Mouse (Mus musculus) B cell, adult 2 months (primary cell): Measurements from ENCODE around the gene Wdr62.

Source experiments
- DNase-seq, 2 experiments: peaks; one replicate each; pipeline ENCODE4 v3.0.0; 2022

The Wdr62 gene

DNA sequence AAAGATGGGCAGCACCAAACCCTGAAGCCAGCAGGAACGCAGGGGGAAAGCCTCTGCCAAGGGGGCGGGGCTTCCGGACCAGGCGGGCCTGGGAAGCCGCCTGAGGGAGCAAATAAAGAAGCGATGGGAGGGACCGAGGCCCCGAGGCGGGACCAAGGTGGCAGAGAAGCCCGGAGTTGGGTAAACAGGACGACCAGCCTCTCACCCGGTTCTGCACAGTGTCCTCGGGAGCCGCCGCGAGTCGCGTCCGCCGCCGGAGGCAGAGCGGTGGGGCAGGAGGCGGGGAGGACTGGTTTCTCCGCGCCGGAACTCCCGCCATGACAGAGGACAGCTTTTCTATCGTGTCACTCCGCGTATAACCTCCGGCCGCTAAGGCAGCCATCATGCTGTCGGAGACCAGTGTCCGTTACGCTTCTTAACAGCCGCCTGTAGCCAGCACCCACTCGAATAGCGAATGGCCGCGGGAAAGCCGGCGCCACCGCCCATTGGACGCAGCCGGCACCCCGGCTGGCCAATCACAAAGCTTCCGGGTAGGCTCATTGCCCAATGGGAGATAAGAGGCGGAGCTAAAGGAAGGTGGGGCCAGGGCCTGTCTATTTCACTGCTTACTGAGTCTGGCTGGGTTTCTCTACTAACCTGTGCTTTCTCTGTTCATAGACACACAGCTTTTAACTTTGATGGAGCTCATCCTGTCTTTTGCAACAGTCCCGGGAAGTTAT, at the start of gene Wdr62, which contains the start of gene Thap8:
Gene Wdr62, minus strand, starts transcription at position 469 of the 719 bp plus-strand sequence.
Gene Thap8, plus strand, starts transcription at position 144 of the 719 bp plus-strand sequence.
- DNase-seq, result peak; percentile 92

- DNase-seq, result no peak
Measured at GRCm38 (mm10) chr7:30328379-30328778, 48.2 kb upstream of the Wdr62 start.

DNA sequence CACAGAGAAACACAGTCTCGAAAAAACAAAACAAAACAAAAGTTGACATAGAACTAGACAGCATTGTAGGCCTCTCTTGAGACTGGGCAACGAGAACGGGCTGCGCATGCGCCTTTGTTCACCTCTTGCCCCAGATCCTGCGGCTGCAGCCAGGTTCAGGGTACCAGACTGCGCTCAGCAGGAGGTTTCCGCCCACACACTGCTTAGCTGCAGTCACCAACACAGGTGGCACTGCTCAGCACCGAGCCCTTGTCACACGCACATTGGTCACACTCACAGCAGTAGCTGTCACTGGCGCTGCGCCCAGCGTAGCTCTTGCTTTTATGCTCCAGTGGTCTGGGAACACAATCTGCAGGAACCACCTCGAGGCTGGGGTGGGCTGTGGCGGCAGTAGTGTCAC, 46.9 kb upstream of the Wdr62 start:
- peak; percentile 38 to 47 for DNase-seq

GRCm38 (mm10) chr7:30326427-30326826, 46.2 kb upstream of the Wdr62 start:
- DNase-seq, result no peak

GRCm38 (mm10) chr7:30325364-30325763, 45.1 kb upstream of the Wdr62 start:
- DNase-seq, result peak; percentile 89 to 90

- no peak for DNase-seq
Measured at GRCm38 (mm10) chr7:30324300-30324944, 44.2 kb upstream of the Wdr62 start.

GRCm38 (mm10) chr7:30323795-30324194, 43.6 kb upstream of the Wdr62 start, which contains the start of gene Sdhaf1:
TSS of gene Sdhaf1 (minus strand) at chr7:30323895.
- DNase-seq, result no peak

- peak; percentile 56 to 61 for DNase-seq
Measured at GRCm38 (mm10) chr7:30322865-30323264, 42.6 kb upstream of the Wdr62 start.

DNA sequence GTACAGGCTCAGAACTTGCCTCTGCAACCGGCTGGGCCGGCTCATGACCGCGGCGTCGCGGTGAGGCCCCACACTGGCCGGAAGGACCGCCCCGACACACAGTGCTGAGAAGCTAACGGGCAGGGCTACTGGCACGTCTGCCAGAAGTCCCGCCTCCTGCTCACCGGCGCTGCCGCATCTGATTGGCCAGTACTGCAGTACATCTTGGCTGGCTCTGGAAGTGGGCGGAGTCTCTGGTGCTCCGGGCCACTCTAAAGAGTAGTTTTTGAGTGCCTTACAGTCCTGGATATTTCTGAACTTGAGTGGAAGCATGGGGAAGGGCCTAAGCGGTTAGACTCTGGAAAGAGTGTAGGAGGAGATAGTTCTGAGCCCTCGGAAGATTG, 42.1 kb upstream of the Wdr62 start:
- peak; percentile 92 to 94 for DNase-seq

DNA sequence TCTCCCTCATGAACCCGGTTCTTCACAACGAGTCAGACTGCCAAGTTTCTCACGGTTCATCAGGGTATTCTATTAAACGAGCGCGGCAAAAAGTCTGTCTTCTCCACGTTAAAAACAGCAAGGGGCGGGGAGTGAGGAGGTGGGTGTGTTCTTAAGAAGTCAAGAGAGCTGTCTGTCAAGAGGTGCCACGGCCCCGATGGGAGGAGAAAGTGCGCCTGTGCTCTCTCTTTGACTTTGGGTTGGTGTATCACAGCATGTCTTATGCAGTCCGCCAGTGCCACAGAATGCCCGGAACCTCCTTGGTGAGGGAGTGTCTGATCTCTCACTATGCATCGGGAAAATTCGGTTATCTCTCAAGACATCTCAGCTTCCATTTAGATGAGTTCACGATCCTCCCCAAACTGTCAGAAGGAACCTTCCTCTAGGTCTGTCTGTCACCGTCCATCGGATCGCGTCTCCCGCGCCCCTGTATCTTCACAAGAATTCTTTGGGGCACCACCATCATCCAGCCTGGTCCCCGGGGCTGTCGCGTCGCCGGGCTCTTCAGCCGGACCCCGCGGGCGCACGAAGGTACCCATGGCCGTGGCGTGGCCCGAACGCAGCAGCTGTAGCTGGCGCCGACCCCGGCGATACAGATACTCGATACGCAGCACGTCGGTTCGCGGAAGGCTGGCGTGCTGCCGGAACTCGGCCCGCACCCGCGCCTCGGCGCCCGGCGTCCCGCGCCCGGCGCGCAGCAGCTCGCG, 41.5 kb upstream of the Wdr62 start, which contains the start of gene E130208F15Rik:
Gene E130208F15Rik, plus strand, starts transcription at position 202 of the 746 bp plus-strand sequence.
- peak; percentile 79 to 80 for DNase-seq

DNA sequence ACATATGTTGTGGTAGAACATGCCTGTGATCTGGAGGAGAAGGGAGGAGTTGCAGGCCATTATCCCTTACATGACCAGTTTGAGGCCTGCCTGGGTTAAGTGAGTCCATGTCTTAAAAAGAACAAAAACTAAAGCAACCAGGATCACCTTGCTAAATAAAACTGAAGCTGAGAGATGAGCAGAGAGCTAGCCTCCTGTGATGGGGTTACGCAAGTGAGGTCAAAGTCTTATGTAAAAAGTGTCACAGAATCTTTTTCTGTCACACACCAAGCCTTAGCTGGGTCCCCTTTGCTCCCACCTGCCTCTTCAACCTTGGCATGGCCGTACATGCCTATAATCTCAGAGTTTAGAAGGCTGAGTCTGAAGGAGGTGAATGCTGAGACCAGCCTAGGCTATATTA, 40.7 kb upstream of the Wdr62 start:
- DNase-seq, result no peak

- DNase-seq, result no peak
Measured at GRCm38 (mm10) chr7:30318142-30318541, 37.9 kb upstream of the Wdr62 start.

DNA sequence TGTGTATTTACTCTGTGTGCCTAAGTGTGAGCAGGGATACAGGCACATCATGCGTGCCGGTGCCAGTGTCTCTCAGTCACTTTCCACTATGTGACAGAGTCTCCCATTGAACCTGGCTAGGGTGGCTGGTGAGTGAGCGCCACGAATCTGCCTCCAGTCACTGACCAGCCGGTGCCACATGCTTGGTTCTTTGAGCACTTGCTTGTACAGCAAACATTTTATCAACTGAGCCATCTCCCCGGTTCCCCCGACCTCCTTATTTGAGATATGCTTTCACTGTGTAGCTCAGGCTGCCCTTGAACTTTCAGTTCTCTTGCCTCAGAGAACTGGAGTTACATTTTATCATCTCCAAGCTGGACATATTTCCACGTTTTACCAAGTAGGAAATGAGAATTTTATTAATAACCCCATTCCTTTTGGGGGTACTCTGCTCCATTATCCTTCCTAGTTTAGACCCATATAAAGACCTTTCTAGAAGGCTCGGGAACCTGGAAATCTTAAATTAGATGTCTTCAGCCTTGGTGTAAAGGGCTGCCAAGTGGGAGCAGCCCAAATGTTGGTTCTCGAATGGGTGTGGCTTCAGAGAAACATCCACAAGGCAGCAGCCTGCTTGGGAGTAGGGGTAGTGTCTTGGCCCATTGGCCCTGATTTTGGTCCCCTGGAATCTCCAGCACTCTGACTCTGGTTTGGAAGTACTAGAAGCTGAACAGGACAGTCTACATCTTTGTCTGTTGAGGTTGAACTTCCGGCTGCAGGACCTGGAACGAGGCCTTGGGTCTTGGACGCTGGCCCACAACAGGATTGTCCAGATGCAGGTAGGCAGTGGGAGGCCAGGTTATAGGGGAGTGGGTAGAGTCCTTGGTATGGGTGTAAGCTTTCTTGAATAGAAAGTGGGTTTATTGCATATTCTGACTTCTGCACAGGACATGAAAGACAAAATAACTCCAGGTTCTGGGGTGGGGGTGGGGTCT, 35.6 kb upstream of the Wdr62 start:
- no peak for DNase-seq

- no peak for DNase-seq
Measured at GRCm38 (mm10) chr7:30314721-30315155, 34.5 kb upstream of the Wdr62 start, which contains the start of gene Syne4. TSS of gene Syne4 (plus strand) at chr7:30314807.

DNA sequence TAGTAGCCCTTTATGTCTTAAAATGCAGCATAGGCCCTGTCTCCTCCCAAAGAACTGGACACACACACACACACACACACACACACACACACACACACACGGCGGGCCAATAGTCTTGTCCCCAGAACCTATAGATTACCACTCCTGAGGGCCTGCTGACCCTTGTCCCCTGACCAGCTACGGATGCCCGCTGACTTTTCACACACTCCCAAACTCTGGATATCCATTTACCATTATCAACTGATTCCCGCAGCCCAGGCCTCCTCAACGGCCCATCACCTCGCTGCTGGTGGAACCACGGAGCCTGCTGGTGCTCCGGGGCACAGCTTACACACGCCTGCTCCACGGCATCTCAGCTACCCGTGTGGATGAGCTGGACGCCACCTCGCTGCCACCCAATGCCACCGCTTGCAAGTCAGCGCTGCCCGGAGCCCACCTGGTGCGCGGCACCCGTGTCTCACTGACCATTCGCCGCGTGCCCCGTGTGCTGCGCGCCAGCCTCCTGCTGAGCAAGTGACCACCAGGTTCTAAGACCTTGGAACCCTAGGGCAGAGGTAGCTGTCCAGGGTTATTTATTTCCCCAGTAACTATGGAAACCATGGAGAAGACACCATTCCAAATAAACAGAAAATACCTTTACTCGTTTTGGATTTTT, 33.6 kb upstream of the Wdr62 start:
- DNase-seq, result no peak

DNA sequence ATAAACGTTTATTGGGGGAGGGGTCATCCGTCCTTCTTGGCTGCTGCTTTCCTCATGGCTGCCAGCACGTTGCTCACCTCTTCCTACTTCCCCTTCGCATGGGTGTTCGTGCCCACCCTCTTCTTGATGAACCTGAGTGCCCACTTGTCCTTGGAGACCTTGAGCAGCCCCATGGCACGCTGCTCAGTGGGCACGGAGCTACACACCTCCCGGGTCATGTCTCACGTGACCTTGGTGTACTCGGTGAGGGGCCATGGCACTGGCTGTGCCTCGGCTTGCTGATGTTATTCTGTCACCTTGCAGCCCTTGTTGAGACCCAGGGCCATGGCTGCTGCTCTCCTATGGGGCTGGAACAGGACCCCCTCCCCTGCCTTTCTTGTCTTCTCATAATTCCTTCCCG, 29.9 kb upstream of the Wdr62 start:
- DNase-seq, result no peak

GRCm38 (mm10) chr7:30309395-30310129, 29.3 kb upstream of the Wdr62 start:
- no peak for DNase-seq

DNA sequence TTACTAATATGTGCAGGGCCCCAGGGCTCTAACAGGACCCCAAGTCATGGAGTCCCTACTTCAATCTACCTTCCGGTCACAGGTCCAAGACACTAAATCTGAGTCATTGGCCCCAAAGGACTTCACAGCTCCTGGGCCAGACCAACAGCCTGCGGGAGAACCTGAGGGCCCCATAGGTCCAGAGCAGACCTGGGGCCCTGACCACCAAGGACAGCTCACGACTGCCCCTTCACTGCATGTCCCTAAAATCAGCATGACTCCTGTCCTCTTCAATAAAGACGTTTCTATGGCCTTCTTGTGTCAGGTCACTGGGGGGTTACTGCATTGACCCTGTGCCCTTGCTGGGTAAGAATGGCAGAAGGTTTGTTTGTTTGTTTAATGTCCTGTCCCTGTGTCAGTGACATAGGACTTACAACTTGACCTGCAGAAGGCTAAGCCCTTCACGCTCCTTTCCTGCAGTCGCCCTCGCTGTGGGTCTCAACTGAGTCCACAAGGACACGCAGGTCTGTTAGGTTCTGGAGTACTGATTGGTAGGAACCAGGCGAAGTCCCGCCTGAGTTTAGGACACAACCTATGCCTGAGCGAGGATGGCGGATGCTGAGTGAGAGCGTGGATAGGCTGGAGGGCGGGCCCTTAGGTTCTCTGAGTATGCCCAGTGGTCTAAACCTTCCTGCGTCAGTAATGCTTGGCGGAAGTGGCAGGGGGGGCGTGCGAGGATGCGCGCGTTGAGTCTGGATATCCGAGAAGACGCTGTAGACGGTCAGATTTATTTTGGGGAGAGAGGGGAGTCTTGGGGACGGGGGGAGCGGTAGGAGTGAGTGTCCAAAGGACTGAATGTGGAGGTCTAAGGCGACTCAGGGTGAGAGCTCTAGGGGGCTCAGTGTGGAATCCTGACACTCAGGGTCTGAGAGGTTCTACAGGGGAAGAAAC, 28.1 kb upstream of the Wdr62 start, which contains the start of gene Alkbh6:
Gene Alkbh6, plus strand, starts transcription at position 642 of the 930 bp plus-strand sequence.
- DNase-seq, result peak; percentile 91 to 94

DNA sequence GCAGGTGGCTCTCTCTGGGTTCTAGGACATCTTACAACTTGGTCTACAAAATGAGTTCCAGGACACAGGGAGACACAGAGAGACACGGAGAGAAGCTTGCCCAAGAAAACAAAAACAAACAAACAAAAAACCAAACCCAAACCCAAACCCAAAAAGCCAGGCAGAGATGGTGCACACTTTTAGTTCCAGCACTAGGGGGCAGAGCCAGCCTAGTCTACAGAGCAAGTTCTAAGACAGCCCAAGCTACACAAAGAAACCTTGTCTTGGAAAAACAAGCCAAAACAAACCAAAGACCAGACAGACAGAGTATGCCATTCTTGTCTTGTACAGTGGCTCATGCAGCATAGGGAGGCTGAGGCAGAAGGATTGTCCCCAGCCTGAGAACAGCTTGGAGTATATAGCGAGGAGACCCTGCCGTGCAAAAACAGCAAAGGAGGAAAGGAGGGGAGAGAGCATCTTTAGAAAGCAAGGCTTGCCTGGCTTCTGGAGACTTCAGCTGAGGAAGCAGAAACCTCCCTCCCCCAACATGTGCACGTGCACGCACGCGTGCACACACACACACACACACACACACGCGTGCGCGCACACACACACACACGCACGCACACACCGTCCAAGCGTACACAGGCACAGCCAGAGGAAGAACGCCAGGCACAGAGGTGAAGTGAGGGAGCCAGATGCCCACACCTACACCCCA, 26.0 kb upstream of the Wdr62 start:
- peak; percentile 24 to 38 for DNase-seq
